Mouse (Mus musculus) intestine, embryonic 16.5 days (tissue): ENCODE results near the gene Prkcd. TPM values are rescaled to one million over a fixed set of nuclear protein-coding genes. Genes with fewer than 3 reads are reported as not detected.
A peak's percentile ranks its signal among the peaks of the same experiment; 100 is the strongest.
"Not testable (repeated sequence)": the region's sequence is repeated elsewhere in the genome, so short reads cannot be mapped to it uniquely, and the experiment has no call there.

Source experiments
- ATAC-seq: fragments of 200-750 bp; cut with Nextera tagmentation; 2 replicates; pipeline ENCODE4 v1.8.0; 2017; ENCODE audit warnings: moderate TSS enrichment, moderate library complexity
- H3K27ac ChIP-seq: fragments of 300-500 bp; sonication (generic); 2 replicates; pipeline ENCODE4 v1.5.1; 2014; ENCODE audit warnings: mild to moderate bottlenecking, low read length
- H3K27me3 ChIP-seq: fragments of 300-500 bp; sonication (generic); replicated peaks from 2 replicates; pipeline ENCODE4 v1.6.1; 2014; ENCODE audit warnings: low read length, control low read depth, mixed read lengths; ENCODE audit not compliant: control insufficient read depth, insufficient read depth
- H3K36me3 ChIP-seq: fragments of 300-500 bp; sonication (generic); 2 replicates; pipeline ENCODE4 v1.6.1; 2014; ENCODE audit warnings: low read length, control low read depth; ENCODE audit not compliant: control insufficient read depth, insufficient read depth
- H3K4me1 ChIP-seq: fragments of 300-500 bp; sonication (generic); 2 replicates; pipeline ENCODE4 v1.6.1; 2014; ENCODE audit warnings: low read length, control low read depth, mixed read lengths; ENCODE audit not compliant: control insufficient read depth, insufficient read depth
- H3K4me2 ChIP-seq: fragments of 300-500 bp; sonication (generic); 2 replicates; pipeline ENCODE4 v1.6.1; 2014; ENCODE audit warnings: low read depth, low read length, control low read depth
- H3K4me3 ChIP-seq: fragments of 300-500 bp; sonication (generic); 2 replicates; pipeline ENCODE4 v1.5.1; 2014; ENCODE audit warnings: mild to moderate bottlenecking, low read length
- H3K9ac ChIP-seq: fragments of 300-500 bp; sonication (generic); 2 replicates; pipeline ENCODE4 v1.6.1; 2014; ENCODE audit warnings: low read depth, low read length
- H3K9me3 ChIP-seq: fragments of 300-500 bp; sonication (generic); 2 replicates; pipeline ENCODE4 v1.6.1; 2016; ENCODE audit warnings: low read length, control low read depth; ENCODE audit not compliant: control insufficient read depth
- WGBS: fragments of 180-500 bp; shearing (Covaris S2); extraction: QIAGEN DNeasy Blood & Tissue Kit; methylation state at CpG from one replicate; pipeline ENCODE4 v1.1.7; 2014; 5-methylcytosine and 5-hydroxymethylcytosine counted together
- polyA plus RNA-seq: library from polyadenylated mRNA; unstranded; fragments of >200 nt; fragmentation: Nextera tagmentation; extraction: Ambion mirVana; gene quantifications from 2 replicates; pipeline ENCODE4 v1.2.1, GENCODE M21; 2015

Prkcd gene
- polyA plus RNA-seq, 1 experiment from 2014 or later = 52.1 TPM

DNA sequence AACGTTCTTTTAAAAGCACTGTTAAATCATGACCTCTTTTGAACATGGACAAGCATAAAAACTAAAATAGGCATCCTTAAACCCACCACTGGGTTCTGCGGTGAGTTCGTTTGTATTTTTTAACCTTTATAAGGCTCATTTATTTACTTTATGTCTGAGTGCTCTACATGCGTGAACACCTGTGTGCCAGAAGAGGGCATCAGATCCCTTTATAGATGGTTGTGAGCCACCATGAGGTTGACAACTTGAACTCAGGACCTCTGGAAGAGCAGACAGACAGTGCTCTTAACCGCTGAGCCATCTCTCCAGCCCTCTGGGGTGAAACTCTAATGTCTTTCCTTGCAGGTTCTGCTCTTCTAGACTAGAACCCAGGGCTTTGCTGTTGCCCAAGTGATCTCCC is 40.7 kb downstream of the Prkcd start:
- H3K4me3 ChIP-seq = no peak overlapping the region
- no peak overlapping the region for H3K9ac ChIP-seq
- H3K36me3 ChIP-seq = no peaks in the 10 kb centered on the region
- peaks cover 17% of the 10 kb centered on the region for H3K4me1 ChIP-seq
- H3K27ac ChIP-seq = no peak overlapping the region
- 73% methylated on average over 5 of the region's 5 CpGs for WGBS
- no peak for ATAC-seq
- no peak overlapping the region for H3K4me2 ChIP-seq
- H3K27me3 ChIP-seq = no peaks in the 10 kb centered on the region
- no peaks in the 10 kb centered on the region for H3K9me3 ChIP-seq

DNA sequence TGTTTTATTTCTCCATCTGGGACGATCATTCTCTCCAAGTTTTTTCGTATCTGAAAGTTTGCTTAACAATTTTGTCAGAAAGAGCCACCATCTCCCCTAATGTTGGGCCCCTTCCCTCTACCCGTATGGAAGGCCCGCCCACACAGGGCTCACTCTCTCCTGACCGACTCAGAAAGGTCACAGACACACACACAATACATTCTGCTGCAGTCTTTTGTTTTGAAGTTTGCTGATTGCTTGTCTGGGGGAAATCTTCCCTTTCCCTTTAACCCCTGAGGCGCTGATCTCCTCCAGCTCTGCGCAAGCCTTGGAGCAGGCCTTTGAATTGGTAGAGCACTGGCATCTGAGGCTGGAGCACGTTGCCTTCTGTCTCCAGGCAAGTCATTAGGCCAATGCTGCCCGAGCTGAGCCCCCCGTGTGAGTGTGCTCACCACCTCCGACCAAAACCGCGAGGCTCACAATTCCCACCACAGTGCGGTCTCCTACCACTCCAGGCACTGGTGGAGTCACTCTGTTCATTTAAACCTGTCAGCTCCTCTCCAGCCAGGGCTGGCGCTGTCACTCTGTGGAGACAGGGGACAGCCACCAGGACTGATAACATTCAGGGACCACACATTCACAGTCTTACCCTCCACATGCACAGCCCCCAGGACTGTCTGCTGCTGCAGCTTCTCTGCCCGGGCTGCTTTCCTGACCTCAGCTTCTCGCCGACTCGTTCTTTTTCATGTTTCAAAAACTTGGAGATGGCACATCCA is 41.3 kb downstream of the Prkcd start:
- no peaks in the 10 kb centered on the region for H3K27me3 ChIP-seq
- no peak overlapping the region for H3K4me2 ChIP-seq
- peaks cover 17% of the 10 kb centered on the region for H3K4me1 ChIP-seq
- H3K9me3 ChIP-seq = no peaks in the 10 kb centered on the region
- WGBS = 33% methylated on average over 19 of the region's 19 CpGs
- peak overlapping the region; percentile 4; the same call in 1 of the 2 replicates for H3K9ac ChIP-seq
- ATAC-seq = no peak
- H3K4me3 ChIP-seq = no peak overlapping the region
- H3K36me3 ChIP-seq = no peaks in the 10 kb centered on the region
- no peak overlapping the region for H3K27ac ChIP-seq

DNA sequence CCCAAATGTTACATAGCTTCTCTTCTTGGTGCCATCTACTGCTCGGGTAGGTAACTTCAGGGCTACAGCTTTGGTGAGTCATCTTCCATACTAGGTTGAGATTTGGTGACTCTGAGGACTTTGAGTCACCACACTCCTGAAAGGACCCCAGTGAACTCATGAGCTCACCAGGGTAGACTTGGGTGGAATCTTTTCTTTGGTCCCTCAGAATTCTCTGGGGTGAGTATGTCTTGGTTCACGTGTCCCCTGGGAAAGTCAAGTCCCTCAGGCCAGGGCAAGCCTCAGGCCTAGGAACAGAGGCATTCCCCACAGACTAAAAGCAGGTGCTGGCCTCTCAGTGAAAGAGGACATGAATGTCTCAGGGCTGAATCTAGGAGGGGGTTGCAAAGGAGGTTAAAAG is 41.9 kb downstream of the Prkcd start:
- Histone ChIP-seq H3K9ac (no peak overlapping the region), H3K4me1 (peaks cover 17% of the 10 kb centered on the region), H3K4me3 (no peak overlapping the region), H3K9me3 (no peaks in the 10 kb centered on the region), H3K36me3 (no peaks in the 10 kb centered on the region), H3K27me3 (no peaks in the 10 kb centered on the region), H3K27ac (no peak overlapping the region), H3K4me2 (no peak overlapping the region)
- WGBS = 58% methylated on average over 2 of the region's 2 CpGs
- ATAC-seq = no peak

DNA sequence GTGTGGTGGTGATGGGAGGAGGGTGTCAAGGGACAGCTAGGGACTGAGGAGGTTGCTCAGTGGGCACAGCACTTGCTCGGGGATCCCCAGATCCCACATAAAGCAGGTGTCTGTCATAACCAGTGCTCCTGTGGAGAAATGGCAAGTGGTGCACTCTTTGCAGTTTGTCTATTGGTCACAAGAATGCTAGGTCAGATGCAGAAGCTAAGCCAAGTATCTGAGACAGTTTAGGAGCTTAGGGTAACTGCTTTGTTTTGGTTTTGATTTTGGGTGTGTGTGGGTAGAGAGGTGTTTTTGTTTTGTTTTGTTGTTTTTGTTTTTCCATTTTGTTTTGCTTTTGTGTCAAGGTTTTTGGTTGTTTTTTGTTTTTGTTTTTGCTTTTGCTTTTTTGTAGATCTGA is 44.8 kb downstream of the Prkcd start:
- H3K9ac ChIP-seq = no peak overlapping the region
- H3K36me3 ChIP-seq = no peaks in the 10 kb centered on the region
- no peak overlapping the region for H3K27ac ChIP-seq
- no peaks in the 10 kb centered on the region for H3K9me3 ChIP-seq
- 86% methylated on average over 1 of the region's 1 CpGs for WGBS
- H3K4me1 ChIP-seq = peaks cover 17% of the 10 kb centered on the region
- H3K27me3 ChIP-seq = no peaks in the 10 kb centered on the region
- H3K4me2 ChIP-seq = no peak overlapping the region
- no peak overlapping the region for H3K4me3 ChIP-seq
- no peak for ATAC-seq

DNA sequence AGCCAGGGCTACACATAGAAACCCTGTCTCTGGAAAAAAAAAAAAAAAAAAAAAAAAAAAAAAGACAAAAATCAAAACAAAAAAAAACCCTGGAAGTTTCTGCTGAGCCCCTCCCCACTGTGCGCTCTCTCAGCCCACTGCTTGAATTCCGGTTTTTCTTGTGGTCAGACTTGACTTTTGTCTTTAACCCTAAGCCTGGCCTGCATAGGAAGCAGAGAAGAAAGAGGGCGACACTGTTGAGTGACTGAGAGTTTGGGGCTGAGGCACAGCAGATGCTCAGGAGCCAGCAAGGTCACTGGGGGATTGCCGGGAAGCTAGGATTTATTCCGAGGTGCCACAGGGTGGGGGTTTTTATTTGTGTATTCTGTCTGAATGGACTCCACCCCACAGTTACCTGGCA is 46.1 kb downstream of the Prkcd start:
- Histone ChIP-seq H3K4me1 (peaks cover 26% of the 10 kb centered on the region), H3K36me3 (0 out of 2 replicates have a peak, but pooled peaks cover 4% of the 10 kb centered on the region), H3K4me2 (no peak overlapping the region), H3K27ac (no peak overlapping the region), H3K4me3 (no peak overlapping the region), H3K9me3 (no peaks in the 10 kb centered on the region), H3K27me3 (no peaks in the 10 kb centered on the region), H3K9ac (no peak overlapping the region)
- ATAC-seq = no peak
- 44% methylated on average over 5 of the region's 5 CpGs for WGBS

DNA sequence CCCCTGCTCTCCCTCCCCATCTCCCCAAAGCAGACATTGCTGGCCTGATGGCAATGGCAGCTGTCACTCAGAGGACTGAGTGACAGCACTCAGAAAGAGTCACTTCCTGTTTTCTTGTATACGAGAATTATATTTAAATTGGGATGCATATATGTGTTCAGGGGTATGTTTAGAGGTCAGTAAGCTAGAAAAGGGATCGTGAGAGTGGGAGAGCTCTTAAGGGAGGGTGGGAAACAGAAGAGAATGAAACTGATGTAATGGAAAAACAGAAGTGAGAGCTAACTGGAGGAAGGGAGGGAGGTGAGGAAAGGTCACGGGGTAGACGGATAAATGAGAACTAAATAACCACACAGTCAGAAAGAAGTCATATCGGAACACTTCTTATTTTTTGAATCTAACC is 46.8 kb downstream of the Prkcd start:
- WGBS = 71% methylated on average over 5 of the region's 5 CpGs

DNA sequence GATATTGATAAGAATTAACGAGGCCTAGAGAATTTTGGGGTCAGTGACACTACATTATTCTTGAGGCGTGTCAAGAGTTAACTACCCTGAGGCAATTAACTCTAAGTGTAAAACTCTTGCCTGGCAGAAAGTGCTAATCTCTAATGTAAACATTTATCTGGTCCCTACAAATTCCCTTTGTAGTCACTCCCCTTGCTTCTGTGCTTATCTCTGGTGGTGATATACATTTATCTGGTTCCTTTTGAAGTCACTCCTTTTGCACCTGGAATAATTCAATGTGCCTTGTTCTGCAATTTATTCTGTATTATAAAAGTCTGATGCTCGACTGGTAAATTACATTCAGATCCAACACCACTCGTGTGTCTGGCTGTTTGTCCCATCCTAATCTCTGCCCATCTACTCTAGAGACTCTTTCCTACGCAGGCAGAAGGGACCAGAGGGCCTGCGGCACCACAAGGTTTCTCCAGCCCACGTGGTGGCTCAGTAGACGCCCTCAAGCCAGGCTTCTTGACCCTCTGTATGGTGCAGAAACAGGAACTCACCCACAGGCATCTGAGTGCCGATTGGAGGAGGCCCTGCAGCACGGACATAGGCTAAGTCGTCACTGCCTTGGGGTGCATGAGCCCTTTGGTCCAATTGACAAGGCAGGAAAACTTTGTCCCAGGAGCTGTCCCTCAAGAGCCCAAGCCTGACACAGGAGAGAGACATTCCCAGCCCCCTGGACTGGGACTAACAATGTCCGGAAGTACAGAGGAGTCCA is 48.5 kb downstream of the Prkcd start:
- H3K27ac ChIP-seq = not testable (repeated sequence)

More for the DNA sequence above, 46.8 kb downstream of the Prkcd start:
- no peak overlapping the region for H3K4me2 ChIP-seq
- no peaks in the 10 kb centered on the region for H3K9me3 ChIP-seq
- peaks cover 6% of the 10 kb centered on the region; the same call in 1 of the 2 replicates for H3K36me3 ChIP-seq
- H3K4me3 ChIP-seq = no peak overlapping the region
- H3K27me3 ChIP-seq = no peaks in the 10 kb centered on the region
- H3K27ac ChIP-seq = no peak overlapping the region
- peaks cover 19% of the 10 kb centered on the region for H3K4me1 ChIP-seq
- no peak for ATAC-seq
- no peak overlapping the region for H3K9ac ChIP-seq

DNA sequence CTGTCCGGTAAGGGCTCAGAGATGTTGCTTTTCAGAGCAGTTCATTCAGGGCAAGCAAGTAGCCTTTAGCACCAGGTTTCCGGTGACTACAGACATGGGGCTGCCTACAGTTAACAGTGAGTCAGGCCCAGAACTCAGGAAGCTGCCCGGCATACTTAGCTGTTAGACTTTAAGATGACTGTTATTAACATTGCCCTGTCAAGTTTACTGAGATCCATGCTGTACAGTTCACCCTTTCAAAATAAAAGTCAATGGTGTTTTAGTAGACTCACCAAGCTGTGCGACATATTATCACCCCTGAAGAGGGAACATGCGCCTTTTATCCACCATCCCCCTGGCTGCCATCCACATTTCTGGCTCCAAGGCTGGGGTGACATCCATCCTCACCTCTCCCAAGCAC is 49.8 kb downstream of the Prkcd start:
- Histone ChIP-seq H3K27ac (peak overlapping the region; percentile 14; the same call in 1 of the 2 replicates), H3K36me3 (peaks cover 21% of the 10 kb centered on the region; the same call in 1 of the 2 replicates), H3K4me2 (no peak overlapping the region), H3K9me3 (no peaks in the 10 kb centered on the region), H3K27me3 (no peaks in the 10 kb centered on the region), H3K4me1 (peaks cover 17% of the 10 kb centered on the region), H3K4me3 (no peak overlapping the region), H3K9ac (0 out of 2 replicates have a peak overlapping the region, but pooled peaks have one; percentile 33)
- 47% methylated on average over 5 of the region's 5 CpGs for WGBS
- ATAC-seq = peak; percentile 31; the same call in 1 of the 2 replicates

More for the DNA sequence above, 48.5 kb downstream of the Prkcd start:
- not testable (repeated sequence) for H3K27me3 ChIP-seq, H3K4me3 ChIP-seq, H3K4me2 ChIP-seq, H3K9ac ChIP-seq, H3K9me3 ChIP-seq, H3K36me3 ChIP-seq
- 18% methylated on average over 10 of the region's 12 CpGs for WGBS
- ATAC-seq = peak; percentile 73
- H3K4me1 ChIP-seq = peaks cover 17% of the 10 kb centered on the region

DNA sequence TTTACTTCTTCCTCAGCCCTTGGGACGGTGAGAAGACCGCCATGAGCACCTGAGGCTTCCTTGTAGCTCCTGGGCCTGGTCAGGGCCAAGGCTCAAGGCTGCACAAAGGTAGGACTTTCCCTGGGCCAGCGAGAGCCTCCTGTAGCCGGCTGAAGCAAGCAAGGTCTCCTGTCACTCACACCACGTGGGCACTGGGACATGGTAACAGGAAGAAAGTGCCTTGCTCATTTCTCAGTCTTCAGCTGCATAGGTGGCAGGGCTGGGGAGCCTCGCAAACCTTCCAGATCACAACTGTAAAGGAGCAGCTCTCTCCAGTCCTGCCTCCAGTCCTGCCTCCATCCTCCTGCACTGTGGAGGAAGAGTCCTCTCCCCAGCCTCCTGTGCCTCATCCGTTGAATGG is 50.2 kb downstream of the Prkcd start:
- Histone ChIP-seq H3K27me3 (no peaks in the 10 kb centered on the region), H3K4me2 (no peak overlapping the region), H3K9me3 (no peaks in the 10 kb centered on the region), H3K4me3 (no peak overlapping the region), H3K27ac (peak overlapping the region; percentile 14; the same call in 1 of the 2 replicates), H3K9ac (peak overlapping the region; percentile 33; the same call in 1 of the 2 replicates), H3K4me1 (peaks cover 17% of the 10 kb centered on the region), H3K36me3 (peaks cover 21% of the 10 kb centered on the region)
- 67% methylated on average over 7 of the region's 7 CpGs for WGBS
- peak; percentile 28 for ATAC-seq
